Mouse (Mus musculus): ENCODE measurements at regions not wholly inside any gene's neighbourhood (a gene's known extent, or its start where the extent isn't known, plus 50 kb on each side); places are given as distances from the start of the nearest gene placed in this dataset.

DNA sequence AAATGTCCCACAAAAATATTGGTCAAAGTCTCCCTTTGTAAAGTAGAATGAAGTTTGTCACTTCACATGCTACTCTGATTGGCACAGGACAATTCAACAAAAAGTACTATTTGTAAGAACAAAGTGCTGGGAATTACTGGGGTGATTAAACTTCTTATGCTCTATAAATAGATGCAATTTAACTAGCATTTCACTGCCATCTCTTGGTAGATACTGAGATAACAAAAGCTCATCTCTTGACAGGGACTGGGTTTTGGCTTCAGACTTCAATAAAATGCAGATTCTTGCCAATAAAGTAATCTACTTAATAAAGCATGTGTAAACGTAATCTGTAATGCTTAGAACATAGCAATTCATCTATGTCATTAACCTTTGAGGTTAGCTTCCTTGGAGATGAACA, 56.5 kb upstream of the Setmar start:
- no peaks in the 10 kb centered on the region for H3K9me3 ChIP-seq (ENCODE audit: low read length)
- H3K4me3 ChIP-seq (ENCODE audit: low read depth, low read length) = no peak overlapping the region
- no peaks in the 10 kb centered on the region for H3K4me1 ChIP-seq (ENCODE audit: insufficient read depth, low read length)
- peak; percentile 55 for TF ChIP-seq CTCF (IDR thresholded peaks at IDR 0.05)
- peak; percentile 73 for DNase-seq (ENCODE audit: low spot score)
- H3K27me3 ChIP-seq (ENCODE audit: insufficient read depth, low read length) = no peaks in the 10 kb centered on the region
- no peak for ATAC-seq (ENCODE audit: low FRiP score)
- no peaks in the 10 kb centered on the region for H3K36me3 ChIP-seq (ENCODE audit: insufficient read depth, low read length)
- no peak overlapping the region for H3K27ac ChIP-seq (ENCODE audit: low read depth, low read length)
- no peak overlapping the region for H3K9ac ChIP-seq (replicated peaks; ENCODE audit: low read length, poor library complexity, severe bottlenecking)
- H3K4me2 ChIP-seq (ENCODE audit: low read depth, low read length, poor library complexity, severe bottlenecking) = no peak overlapping the region
- 54% methylated on average over 1 of the region's 1 CpGs for WGBS
